Mouse (Mus musculus) testis, adult 2 months (tissue): ENCODE results near the gene Kcnc2.

ENCODE experiments used
- CTCF ChIP-seq: fragments of 200-500 bp; IDR thresholded peaks from 2 replicates; pipeline ENCODE4 v1.5.1; 2012; ENCODE audit warnings: low read depth, mild to moderate bottlenecking, inconsistent platforms, low read length, moderate library complexity; ENCODE audit not compliant: control insufficient read depth, insufficient read depth, insufficient replicate concordance
- POLR2A ChIP-seq: fragments of 200-500 bp; IDR thresholded peaks from 2 replicates; pipeline ENCODE4 v1.6.1; 2012; ENCODE audit warnings: low read depth, mild to moderate bottlenecking, inconsistent platforms, low read length, moderate library complexity; ENCODE audit not compliant: control insufficient read depth

GRCm38 (mm10) chr10:112484387-112485105 is 213.6 kb downstream of the Kcnc2 start:
- TF ChIP-seq POLR2A (no peak), CTCF (no peak)
